Mouse (Mus musculus) CH12.LX (cell line): ENCODE results near the gene Polr3gl. TPM values are rescaled to one million over a fixed set of nuclear protein-coding genes. Genes with fewer than 3 reads are reported as not detected.

ENCODE experiments used
- DNase-seq: peaks from one replicate; pipeline ENCODE4 v3.0.0-alpha.2; 2013; ENCODE audit errors: extremely low read depth
- H3K27ac ChIP-seq: 2 replicates; pipeline ENCODE4 v1.5.1; 2012; ENCODE audit warnings: low read depth, mild to moderate bottlenecking, control low read depth, moderate library complexity; ENCODE audit not compliant: insufficient read depth
- H3K27me3 ChIP-seq: replicated peaks from 2 replicates; pipeline ENCODE3; 2012; ENCODE audit warnings: inconsistent platforms
- H3K36me3 ChIP-seq, 2 experiments: replicated peaks in 1 of 2; 2 replicates each; pipeline versions ENCODE3 to v1.6.1; 2012; ENCODE audit warnings: inconsistent platforms in 1 of 2, low read length in 1 of 2, mild to moderate bottlenecking in 1 of 2, mixed read lengths in 1 of 2, moderate library complexity in 1 of 2; ENCODE audit not compliant: control insufficient read depth in 1 of 2, insufficient read depth in 1 of 2
- H3K4me1 ChIP-seq, 2 experiments: 2 replicates each; pipeline ENCODE4 v1.6.1; 2012; ENCODE audit warnings: inconsistent platforms in 1 of 2, moderate library complexity in 1 of 2; ENCODE audit not compliant: insufficient read depth in 2 of 2, control insufficient read depth in 1 of 2
- H3K4me2 ChIP-seq: 2 replicates; pipeline ENCODE4 v1.6.1; 2012; ENCODE audit warnings: low read depth, mild to moderate bottlenecking, control low read depth; ENCODE audit not compliant: poor library complexity, insufficient read depth, severe bottlenecking
- H3K4me3 ChIP-seq, 3 experiments: fragments of 150-350 bp in 1 of 3; sonication (generic) in 1 of 3; replicated peaks in 1 of 3; 2 replicates each; pipeline versions ENCODE3 to v1.5.1; 2011 to 2012; ENCODE audit warnings: low read depth in 2 of 3, low read length in 2 of 3, mild to moderate bottlenecking in 2 of 3, moderate library complexity in 2 of 3, control low read depth in 1 of 3, improper control_type of control experiment in 1 of 3, inconsistent platforms in 1 of 3, mixed read lengths in 1 of 3; ENCODE audit not compliant: poor library complexity in 1 of 3
- H3K79me2 ChIP-seq: replicated peaks from 2 replicates; pipeline ENCODE4 v1.6.1; 2012; ENCODE audit warnings: mild to moderate bottlenecking, moderate library complexity; ENCODE audit not compliant: control insufficient read depth, poor library complexity, insufficient read depth, severe bottlenecking; ENCODE audit errors: extremely low read depth
- H3K9ac ChIP-seq: 2 replicates; pipeline ENCODE4 v1.6.1; 2012; ENCODE audit warnings: low read depth, mild to moderate bottlenecking, control low read depth, moderate library complexity; ENCODE audit not compliant: insufficient read depth
- H3K9me3 ChIP-seq: replicated peaks from 2 replicates; pipeline ENCODE3; 2012; ENCODE audit warnings: low read length, inconsistent platforms, mixed read lengths
- CHD1 ChIP-seq: IDR thresholded peaks from 2 replicates; pipeline ENCODE4 v1.6.1; 2012; ENCODE audit warnings: low read depth, low read length, improper control_type of control experiment, inconsistent platforms
- CHD2 ChIP-seq: IDR thresholded peaks from 2 replicates; pipeline ENCODE4 v1.6.1; 2011; ENCODE audit warnings: low read length, improper control_type of control experiment
- CTCF ChIP-seq, 2 experiments: IDR thresholded peaks in 1 of 2; conservative IDR thresholded peaks in 1 of 2; 2 replicates each; pipeline ENCODE4 v1.5.1; 2011 to 2012; ENCODE audit warnings: low read depth in 2 of 2, low read length in 2 of 2, improper control_type of control experiment in 1 of 2, inconsistent platforms in 1 of 2, mild to moderate bottlenecking in 1 of 2, moderate library complexity in 1 of 2
- E2F4 ChIP-seq: IDR thresholded peaks from 2 replicates; pipeline ENCODE4 v1.6.1; 2011; ENCODE audit warnings: low read depth, low read length, improper control_type of control experiment; ENCODE audit not compliant: insufficient replicate concordance
- HCFC1 ChIP-seq: IDR thresholded peaks from 2 replicates; pipeline ENCODE4 v1.6.1; 2012; ENCODE audit warnings: low read depth, mild to moderate bottlenecking, inconsistent platforms, low read length, improper control_type of control experiment
- JUND ChIP-seq: conservative IDR thresholded peaks from 2 replicates; pipeline ENCODE4 v1.6.1; 2011; ENCODE audit warnings: low read depth, low read length, improper control_type of control experiment
- KAT2A ChIP-seq: IDR thresholded peaks from 2 replicates; pipeline ENCODE4 v1.6.1; 2012; ENCODE audit warnings: low read length, improper control_type of control experiment, inconsistent platforms; ENCODE audit not compliant: insufficient replicate concordance
- MAX ChIP-seq: IDR thresholded peaks from 2 replicates; pipeline ENCODE4 v1.6.1; 2011; ENCODE audit warnings: low read length, improper control_type of control experiment
- MEF2A ChIP-seq: IDR thresholded peaks from 2 replicates; pipeline ENCODE4 v1.6.1; 2014; ENCODE audit warnings: low read depth, mild to moderate bottlenecking, inconsistent platforms, low read length, improper control_type of control experiment, borderline replicate concordance
- MXI1 ChIP-seq: IDR thresholded peaks from 2 replicates; pipeline ENCODE4 v1.6.1; 2011; ENCODE audit warnings: mild to moderate bottlenecking, low read depth, low read length, improper control_type of control experiment
- NELFE ChIP-seq: IDR thresholded peaks from 2 replicates; pipeline ENCODE4 v1.6.1; 2011; ENCODE audit warnings: low read depth, low read length, improper control_type of control experiment
- NRF1 ChIP-seq: IDR thresholded peaks from 2 replicates; pipeline ENCODE4 v1.6.1; 2014; ENCODE audit warnings: low read depth, mild to moderate bottlenecking, inconsistent platforms, low read length, improper control_type of control experiment, moderate library complexity
- RAD21 ChIP-seq: IDR thresholded peaks from 2 replicates; pipeline ENCODE4 v1.6.1; 2011; ENCODE audit warnings: low read depth, mild to moderate bottlenecking, low read length, improper control_type of control experiment, moderate library complexity
- RCOR1 ChIP-seq: conservative IDR thresholded peaks from 2 replicates; pipeline ENCODE4 v1.6.1; 2012; ENCODE audit warnings: low read depth, mild to moderate bottlenecking, inconsistent platforms, low read length, improper control_type of control experiment
- SIN3A ChIP-seq: IDR thresholded peaks from 2 replicates; pipeline ENCODE4 v1.6.1; 2012; ENCODE audit warnings: low read length, improper control_type of control experiment, inconsistent platforms
- SMC3 ChIP-seq: IDR thresholded peaks from 2 replicates; pipeline ENCODE4 v1.6.1; 2011; ENCODE audit warnings: low read depth, low read length, improper control_type of control experiment
- TBP ChIP-seq: conservative IDR thresholded peaks from 2 replicates; pipeline ENCODE4 v1.6.1; 2011; ENCODE audit warnings: low read depth, low read length, improper control_type of control experiment
- UBTF ChIP-seq: IDR thresholded peaks from 2 replicates; pipeline ENCODE4 v1.6.1; 2012; ENCODE audit warnings: low read depth, mild to moderate bottlenecking, inconsistent platforms, low read length, improper control_type of control experiment, moderate library complexity
- ZMIZ1 ChIP-seq: IDR thresholded peaks from 2 replicates; pipeline ENCODE4 v1.6.1; 2012; ENCODE audit warnings: low read depth, mild to moderate bottlenecking, inconsistent platforms, low read length, improper control_type of control experiment
- dilution Hi-C: fragments of 300-500 bp; cut with MboI; formaldehyde crosslinking; loops from 2 replicates; pipeline ENCODE4 v1.14.3; 2020; ENCODE audit warnings: low sequenced_read_pairs; ENCODE audit not compliant: extremely low pct_unique_long_range_greater_than_20kb, extremely low pct_ligation_motif_present
- in situ Hi-C: fragments of 300-500 bp; cut with MboI; formaldehyde crosslinking; loops from 3 replicates; pipeline ENCODE4 v1.14.3; 2019; ENCODE audit warnings: low sequenced_read_pairs, low pct_ligation_motif_present, low pct_unique_long_range_greater_than_20kb, mixed read lengths
- polyA plus RNA-seq: library from polyadenylated mRNA; unstranded; fragments of >175 nt; gene quantifications from 2 replicates; pipeline ENCODE4 v1.2.1, GENCODE M21; 2012; ENCODE audit warnings: low read depth; ENCODE audit not compliant: insufficient read length
- total RNA-seq, 2 experiments: library from RNA; depleted of rRNA; stranded (reverse); fragments of 300-350 nt in 1 of 2; fragments of >200 nt in 1 of 2; gene quantifications; 2 replicates each; pipeline ENCODE4 v1.2.3; 2012 to 2014

Polr3gl gene
- total and polyA plus RNA-seq, 3 experiments, result 13.7 to 18.8 (median 15.7) TPM

DNA sequence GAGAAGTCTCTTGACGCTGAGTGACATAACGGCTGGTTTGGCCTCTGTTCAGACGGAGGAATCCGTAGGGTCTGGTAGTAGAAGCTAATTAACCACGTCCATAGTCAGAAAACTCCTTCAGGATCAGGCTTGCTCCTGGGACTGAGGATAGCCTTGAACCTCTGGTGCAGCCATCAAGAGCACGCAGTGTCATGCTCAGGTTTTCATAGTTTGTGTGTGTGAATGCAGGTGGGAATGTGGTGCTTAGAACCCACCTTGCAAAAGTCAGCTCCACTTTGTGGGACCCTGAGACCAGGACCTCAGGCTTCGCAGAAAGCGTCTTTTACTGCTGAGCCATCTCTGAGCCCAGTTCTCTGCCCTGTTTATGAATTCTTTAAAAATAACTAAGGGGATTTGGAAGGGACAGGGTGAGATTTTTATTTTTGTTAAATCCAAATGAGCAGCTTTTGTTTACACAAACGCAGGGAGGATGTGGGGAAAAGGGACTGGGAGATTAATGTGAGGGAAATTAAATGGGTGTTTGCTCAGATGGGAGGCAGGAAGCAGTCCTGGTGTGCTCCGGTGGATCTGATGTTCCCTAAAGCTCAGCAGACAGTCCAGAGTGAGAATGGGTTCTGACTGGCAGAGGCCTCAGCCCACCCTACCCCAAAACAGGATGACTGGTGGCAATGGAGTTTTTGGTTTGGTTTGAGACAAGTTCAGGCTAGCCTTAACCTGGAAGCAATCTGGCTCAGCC lies 31.9 kb downstream of the Polr3gl start (continued):
- TF ChIP-seq ZMIZ1, result peak; percentile 77
- no peak for TF ChIP-seq JUND
- no peak for TF ChIP-seq HCFC1
- 0 out of 2 replicates have a peak, but pooled peaks have one; percentile 6 for TF ChIP-seq CHD2
- TF ChIP-seq CTCF (conservative IDR thresholded peaks at IDR 0.05 in 1 of 2, IDR thresholded peaks at IDR 0.05 in 1 of 2; ENCODE audit: low read depth in 2 of 2, low read length in 2 of 2), result no peak
- TF ChIP-seq TBP, result no peak
- TF ChIP-seq UBTF, result no peak
- TF ChIP-seq MEF2A, result no peak; the same call in 1 of the 2 replicates
- peak; percentile 86 for TF ChIP-seq CHD1
- TF ChIP-seq, all 38 proteins: peak for 8

DNA sequence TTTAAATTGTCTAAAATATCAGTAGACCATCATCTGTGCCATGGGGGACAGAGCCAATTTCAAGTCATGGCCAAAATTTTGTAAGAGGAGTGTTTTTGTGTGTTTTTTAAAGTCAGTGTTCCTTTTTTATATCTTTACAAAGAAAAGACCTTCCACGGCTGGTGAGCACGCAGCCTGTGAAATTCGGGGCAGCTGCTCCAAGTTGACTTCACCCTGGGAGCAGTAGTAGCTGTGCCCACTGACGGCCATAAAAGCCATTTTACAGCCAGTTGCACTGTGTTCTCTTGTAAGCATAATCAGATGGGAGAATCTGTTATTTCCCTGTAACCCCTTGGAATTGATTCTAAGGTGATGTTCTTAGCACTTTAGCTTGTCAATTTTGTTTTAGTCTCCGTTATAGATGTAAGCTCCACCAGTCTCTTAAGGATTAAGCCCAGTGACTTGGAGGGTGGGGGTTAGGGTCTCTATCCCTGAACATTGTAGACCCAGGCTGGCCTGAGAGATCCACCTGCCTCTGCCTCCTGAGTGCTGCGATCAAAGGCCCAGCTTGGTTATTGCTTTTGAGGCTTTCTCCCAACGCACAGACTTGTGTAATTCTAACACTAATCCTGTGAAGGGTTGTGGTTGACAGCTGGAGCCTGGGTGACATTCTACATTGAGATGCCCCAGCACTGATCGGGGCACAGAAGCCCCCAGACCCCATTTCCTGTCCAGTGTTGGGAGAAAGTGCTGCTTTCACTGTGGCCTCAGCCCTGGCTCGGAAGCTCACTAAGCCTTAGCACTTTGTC lies 32.9 kb downstream of the Polr3gl start:
- Histone ChIP-seq H3K4me1 (peaks cover 8 to 60% of the 10 kb centered on the region in 2 experiments), H3K9ac (peak overlapping the region; percentile 98), H3K4me2 (peak overlapping the region; percentile 97), H3K27me3 (no peaks in the 10 kb centered on the region), H3K36me3 (peaks cover 28 to 30% of the 10 kb centered on the region in 2 experiments), H3K27ac (0 out of 2 replicates have a peak overlapping the region, but pooled peaks have one; percentile 2), H3K9me3 (no peaks in the 10 kb centered on the region), H3K4me3 (peak overlapping the region; percentile 77 to 100 (median 78)), H3K79me2 (peaks cover 41% of the 10 kb centered on the region)
- dilution Hi-C loops, result no loop called here
- TF ChIP-seq CHD1 (peak; percentile 52; the same call in 1 of the 2 replicates), MXI1 (0 out of 2 replicates have a peak, but pooled peaks have one; percentile 39), SIN3A (peak; percentile 50; the same call in 1 of the 2 replicates), KAT2A (no peak)
- no peak for DNase-seq
- in situ Hi-C loops, result no loop called here

DNA sequence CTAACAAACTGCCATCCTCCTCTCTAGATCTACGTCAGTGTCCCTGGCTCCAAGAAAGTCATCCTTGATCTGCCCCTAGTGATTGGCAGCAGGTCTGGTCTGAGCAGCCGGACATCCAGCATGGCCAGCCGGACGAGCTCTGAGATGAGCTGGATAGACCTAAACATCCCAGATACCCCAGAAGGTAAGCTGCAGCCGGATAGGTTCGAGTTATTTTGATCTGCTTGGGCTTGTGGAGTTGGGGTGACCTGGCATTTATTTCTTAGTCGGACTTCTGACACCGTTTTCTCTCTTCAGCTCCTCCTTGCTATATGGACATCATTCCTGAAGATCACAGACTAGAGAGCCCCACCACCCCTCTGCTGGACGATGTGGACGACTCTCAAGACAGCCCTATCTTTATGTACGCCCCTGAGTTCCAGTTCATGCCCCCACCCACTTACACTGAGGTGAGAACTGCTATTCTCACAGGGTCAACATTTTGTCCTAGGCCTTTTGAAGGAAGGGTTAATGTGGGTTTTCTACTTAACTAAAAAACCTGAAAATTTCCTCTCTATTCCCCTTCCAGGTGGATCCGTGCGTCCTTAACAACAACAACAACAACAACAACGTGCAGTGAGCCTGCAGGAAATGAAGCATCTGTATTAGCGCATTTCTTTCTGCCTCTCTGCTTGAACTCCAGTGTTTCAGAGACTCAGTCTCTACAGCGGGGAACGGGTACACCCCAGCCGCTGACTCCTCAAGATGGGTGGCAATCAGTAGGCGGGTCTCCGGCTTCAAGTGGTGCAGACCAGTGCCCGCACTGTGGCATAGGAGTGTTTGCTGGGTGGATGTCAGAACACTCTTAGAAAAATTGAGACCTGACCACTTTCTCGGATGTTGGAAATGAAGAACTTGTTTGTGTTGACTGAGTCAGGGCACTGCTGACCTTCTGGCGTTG lies 33.8 kb downstream of the Polr3gl start:
- no peak for DNase-seq
- peak overlapping the region; percentile 77 to 100 (median 78) for H3K4me3 ChIP-seq
- peak overlapping the region; percentile 97 for H3K4me2 ChIP-seq
- TF ChIP-seq MAX (no peak), HCFC1 (no peak), RAD21 (no peak), SMC3 (no peak), CHD1 (peak; percentile 41; the same call in 1 of the 2 replicates), RCOR1 (no peak), NRF1 (0 out of 2 replicates have a peak, but pooled peaks have one; percentile 4), MXI1 (no peak), E2F4 (no peak), UBTF (no peak), NELFE (no peak), JUND (no peak)
- peak overlapping the region; percentile 98 for H3K9ac ChIP-seq
- no peaks in the 10 kb centered on the region for H3K27me3 ChIP-seq
- H3K9me3 ChIP-seq, result no peaks in the 10 kb centered on the region
- peaks cover 8 to 60% of the 10 kb centered on the region in 2 experiments for H3K4me1 ChIP-seq
- dilution Hi-C loops, result no loop called here
- H3K27ac ChIP-seq, result peak overlapping the region; percentile 86
- in situ Hi-C loops, result no loop called here
- H3K79me2 ChIP-seq, result peaks cover 41% of the 10 kb centered on the region
- H3K36me3 ChIP-seq, result peaks cover 28 to 30% of the 10 kb centered on the region in 2 experiments
